Mouse (Mus musculus) midbrain, embryonic 16.5 days (tissue): Measurements from ENCODE around the gene Dclk2. TPM values are rescaled to one million over a fixed set of nuclear protein-coding genes. Genes with fewer than 3 reads are reported as not detected.

Experiments used
- ATAC-seq: fragments of 200-750 bp; cut with Nextera tagmentation; 2 replicates; pipeline ENCODE4 v1.8.0; 2017; ENCODE audit warnings: moderate TSS enrichment
- H3K27ac ChIP-seq: fragments of 300-500 bp; sonication (generic); 2 replicates; pipeline ENCODE4 v1.5.1; 2014; ENCODE audit warnings: mild to moderate bottlenecking, low read length, mixed read lengths
- H3K27me3 ChIP-seq: fragments of 300-500 bp; sonication (generic); 2 replicates; pipeline ENCODE4 v1.6.1; 2014; ENCODE audit warnings: low read depth, low read length, mixed read lengths; ENCODE audit not compliant: control insufficient read depth, insufficient read depth
- H3K36me3 ChIP-seq: fragments of 300-500 bp; sonication (generic); 2 replicates; pipeline ENCODE4 v1.6.1; 2014; ENCODE audit warnings: mild to moderate bottlenecking, low read length, moderate library complexity, mixed read lengths; ENCODE audit not compliant: control insufficient read depth, insufficient read depth
- H3K4me1 ChIP-seq: fragments of 300-500 bp; sonication (generic); 2 replicates; pipeline ENCODE4 v1.6.1; 2014; ENCODE audit warnings: mild to moderate bottlenecking, low read length, mixed read lengths; ENCODE audit not compliant: control insufficient read depth, insufficient read depth
- H3K4me2 ChIP-seq: fragments of 300-500 bp; sonication (generic); 2 replicates; pipeline ENCODE4 v1.6.1; 2014; ENCODE audit warnings: mild to moderate bottlenecking, low read length, mixed read lengths
- H3K4me3 ChIP-seq: fragments of 300-500 bp; sonication (generic); 2 replicates; pipeline ENCODE4 v1.5.1; 2014; ENCODE audit warnings: low read depth, mild to moderate bottlenecking, low read length, moderate library complexity, mixed read lengths
- H3K9ac ChIP-seq: fragments of 300-500 bp; sonication (generic); 2 replicates; pipeline ENCODE4 v1.6.1; 2014; ENCODE audit warnings: low read depth, low read length, mixed read lengths
- H3K9me3 ChIP-seq: fragments of 300-500 bp; sonication (generic); replicated peaks from 2 replicates; pipeline ENCODE4 v1.6.1; 2014; ENCODE audit warnings: mild to moderate bottlenecking, low read length, mixed read lengths; ENCODE audit not compliant: control insufficient read depth, poor library complexity, severe bottlenecking
- WGBS: fragments of 180-500 bp; shearing (Covaris S2); extraction: QIAGEN DNeasy Blood & Tissue Kit; methylation state at CpG from one replicate; pipeline ENCODE4 v1.1.7; 2014; 5-methylcytosine and 5-hydroxymethylcytosine counted together
- polyA plus RNA-seq: library from polyadenylated mRNA; unstranded; fragments of >200 nt; fragmentation: Nextera tagmentation; extraction: Ambion mirVana; gene quantifications from 2 replicates; pipeline ENCODE4 v1.2.1, GENCODE M21; 2015

Dclk2 gene
- polyA plus RNA-seq, result 85.0 and 93.9 TPM in 2 replicates

GRCm38 (mm10) chr3:86920343-86921083 lies at the start of gene Dclk2:
Gene Dclk2, minus strand, starts transcription at chr3:86920852.
- Histone ChIP-seq H3K9ac (peak within 1 kb of the TSS; percentile 97), H3K36me3 (peaks cover 6% of the 10 kb centered on the region; the same call in 1 of the 2 replicates), H3K4me1 (peaks cover 32% of the 10 kb centered on the region), H3K27me3 (no peaks in the 10 kb centered on the region), H3K9me3 (no peaks in the 10 kb centered on the region), H3K27ac (peak within 1 kb of the TSS; percentile 98), H3K4me2 (peak within 1 kb of the TSS; percentile 83), H3K4me3 (peak within 1 kb of the TSS; percentile 92)
- under 1% methylated on average over 72 of the region's 91 CpGs for WGBS
- peak; percentile 89 for ATAC-seq

GRCm38 (mm10) chr3:86962665-86963435 lies 42.2 kb upstream of the Dclk2 start:
- H3K27ac ChIP-seq, result no peak overlapping the region
- H3K4me1 ChIP-seq, result no peaks in the 10 kb centered on the region
- no peaks in the 10 kb centered on the region for H3K27me3 ChIP-seq
- 84% methylated on average over 17 of the region's 17 CpGs for WGBS
- no peaks in the 10 kb centered on the region for H3K9me3 ChIP-seq
- no peak overlapping the region for H3K4me3 ChIP-seq
- no peak overlapping the region for H3K9ac ChIP-seq
- ATAC-seq, result no peak
- H3K4me2 ChIP-seq, result no peak overlapping the region
- no peaks in the 10 kb centered on the region for H3K36me3 ChIP-seq

GRCm38 (mm10) chr3:86961395-86961669 lies 40.7 kb upstream of the Dclk2 start:
- Histone ChIP-seq H3K27me3 (no peaks in the 10 kb centered on the region), H3K4me2 (no peak overlapping the region), H3K9me3 (no peaks in the 10 kb centered on the region), H3K9ac (no peak overlapping the region), H3K27ac (no peak overlapping the region), H3K36me3 (no peaks in the 10 kb centered on the region), H3K4me3 (no peak overlapping the region), H3K4me1 (no peaks in the 10 kb centered on the region)
- no peak for ATAC-seq
- 93% methylated on average over 2 of the region's 2 CpGs for WGBS

DNA sequence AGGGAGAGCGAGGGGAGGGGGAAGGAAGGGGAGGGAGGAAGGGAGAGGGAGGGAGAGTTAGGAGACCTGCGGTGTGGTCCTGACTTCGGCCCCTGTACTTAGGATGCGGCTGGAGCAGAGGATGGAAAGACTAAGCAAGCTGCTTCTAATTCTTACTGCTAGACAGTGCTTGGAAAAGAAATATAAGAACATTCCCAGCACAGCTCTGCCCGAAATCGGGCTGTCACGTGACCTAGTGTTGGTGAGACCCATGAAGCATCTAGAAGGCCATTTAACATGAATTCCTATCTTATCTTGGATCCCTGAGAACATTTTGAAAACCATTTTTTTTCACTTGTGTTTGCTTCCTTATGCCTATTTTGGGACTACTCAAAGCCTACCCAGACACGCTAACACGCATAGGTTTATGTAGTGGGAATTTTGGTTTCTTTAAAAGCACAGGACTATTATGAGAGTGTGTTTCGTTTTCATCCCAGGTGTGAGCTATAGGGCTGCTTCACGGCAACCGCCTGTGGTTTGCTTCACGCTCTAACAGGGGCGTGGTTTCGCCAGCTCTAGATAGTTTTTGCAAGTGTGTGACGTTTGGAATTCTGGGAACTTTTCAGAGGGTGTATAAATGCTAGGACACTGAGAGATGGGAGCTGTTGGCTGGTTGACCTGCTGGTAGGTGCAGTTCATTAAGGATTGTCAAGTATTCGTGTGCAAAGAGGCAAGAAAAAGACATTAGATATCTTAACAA lies 40.2 kb upstream of the Dclk2 start:
- no peaks in the 10 kb centered on the region for H3K36me3 ChIP-seq
- no peaks in the 10 kb centered on the region for H3K9me3 ChIP-seq
- no peaks in the 10 kb centered on the region for H3K4me1 ChIP-seq
- no peak overlapping the region for H3K4me2 ChIP-seq
- no peak overlapping the region for H3K9ac ChIP-seq
- 89% methylated on average over 17 of the region's 17 CpGs for WGBS
- H3K4me3 ChIP-seq, result no peak overlapping the region
- H3K27me3 ChIP-seq, result no peaks in the 10 kb centered on the region
- H3K27ac ChIP-seq, result no peak overlapping the region
- no peak for ATAC-seq

GRCm38 (mm10) chr3:86959088-86959487 lies 38.4 kb upstream of the Dclk2 start:
- 93% methylated on average over 7 of the region's 7 CpGs for WGBS
- Histone ChIP-seq H3K9ac (no peak overlapping the region), H3K27me3 (no peaks in the 10 kb centered on the region), H3K4me2 (no peak overlapping the region), H3K4me1 (no peaks in the 10 kb centered on the region), H3K4me3 (no peak overlapping the region), H3K27ac (no peak overlapping the region), H3K9me3 (no peaks in the 10 kb centered on the region), H3K36me3 (no peaks in the 10 kb centered on the region)
- ATAC-seq, result no peak

GRCm38 (mm10) chr3:86955376-86955775 lies 34.7 kb upstream of the Dclk2 start:
- no peaks in the 10 kb centered on the region for H3K4me1 ChIP-seq
- H3K36me3 ChIP-seq, result no peaks in the 10 kb centered on the region

DNA sequence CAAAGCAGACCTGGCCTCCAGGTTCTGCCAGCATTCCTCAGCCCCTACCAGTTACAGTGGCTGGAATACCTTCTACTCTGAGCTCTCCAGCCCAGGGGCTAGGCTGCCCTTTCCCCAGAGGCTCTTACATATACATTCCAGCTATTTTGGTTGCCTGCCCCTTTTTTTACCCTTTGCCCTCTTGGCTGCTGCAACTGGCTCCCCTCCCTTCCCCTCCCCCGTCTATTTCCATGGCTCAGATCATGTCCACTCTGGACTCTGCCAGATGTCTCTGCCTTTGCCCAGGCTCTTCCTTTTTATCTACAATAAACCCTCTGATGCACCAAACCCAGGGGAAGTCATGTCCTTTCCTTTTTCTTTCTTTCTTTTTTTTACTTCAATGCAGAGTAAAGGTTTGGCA lies 33.9 kb upstream of the Dclk2 start:
- Histone ChIP-seq H3K9me3 (no peaks in the 10 kb centered on the region), H3K36me3 (no peaks in the 10 kb centered on the region), H3K9ac (no peak overlapping the region), H3K27me3 (no peaks in the 10 kb centered on the region), H3K4me1 (no peaks in the 10 kb centered on the region), H3K27ac (no peak overlapping the region), H3K4me2 (no peak overlapping the region), H3K4me3 (no peak overlapping the region)
- WGBS, result 90% methylated on average over 1 of the region's 1 CpGs
- no peak for ATAC-seq

More at GRCm38 (mm10) chr3:86955376-86955775, 34.7 kb upstream of the Dclk2 start:
- 63% methylated on average over 4 of the region's 4 CpGs for WGBS
- H3K9me3 ChIP-seq, result no peaks in the 10 kb centered on the region
- no peak overlapping the region for H3K4me2 ChIP-seq
- H3K27ac ChIP-seq, result no peak overlapping the region
- no peak overlapping the region for H3K9ac ChIP-seq
- no peak overlapping the region for H3K4me3 ChIP-seq
- no peaks in the 10 kb centered on the region for H3K27me3 ChIP-seq
- ATAC-seq, result no peak

GRCm38 (mm10) chr3:86953819-86954218 lies 33.2 kb upstream of the Dclk2 start:
- H3K4me3 ChIP-seq, result no peak overlapping the region
- no peak overlapping the region for H3K9ac ChIP-seq
- 82% methylated on average over 4 of the region's 4 CpGs for WGBS
- H3K36me3 ChIP-seq, result no peaks in the 10 kb centered on the region
- no peaks in the 10 kb centered on the region for H3K9me3 ChIP-seq
- H3K27me3 ChIP-seq, result no peaks in the 10 kb centered on the region
- H3K4me2 ChIP-seq, result no peak overlapping the region
- no peaks in the 10 kb centered on the region for H3K4me1 ChIP-seq
- no peak for ATAC-seq
- H3K27ac ChIP-seq, result no peak overlapping the region

DNA sequence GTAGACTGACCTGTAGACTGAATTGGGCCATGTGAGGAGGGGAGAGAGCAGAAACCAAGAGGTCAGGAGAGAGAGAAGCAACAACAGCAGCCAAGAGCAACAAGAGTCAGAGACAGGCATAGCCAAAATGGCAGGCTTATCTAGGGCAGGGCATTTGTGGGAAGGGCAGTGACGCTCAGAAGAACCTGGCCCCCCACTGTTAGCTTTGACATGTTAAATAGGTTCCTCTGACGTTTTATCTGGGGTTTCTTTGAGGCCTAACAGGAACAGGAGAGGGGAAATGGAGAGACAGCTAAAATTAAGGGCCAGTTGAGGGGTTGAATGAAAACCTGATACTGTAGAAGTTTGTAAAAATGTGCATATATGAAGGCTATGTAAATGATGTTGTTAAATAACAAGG lies 30.0 kb upstream of the Dclk2 start:
- Histone ChIP-seq H3K36me3 (no peaks in the 10 kb centered on the region), H3K4me1 (no peaks in the 10 kb centered on the region), H3K27ac (no peak overlapping the region), H3K9me3 (no peaks in the 10 kb centered on the region), H3K9ac (no peak overlapping the region), H3K27me3 (no peaks in the 10 kb centered on the region), H3K4me2 (no peak overlapping the region), H3K4me3 (no peak overlapping the region)
- 21% methylated on average over 2 of the region's 2 CpGs for WGBS
- no peak for ATAC-seq
